Mouse (Mus musculus): Measurements from ENCODE around the gene Eml6.
"Not testable (repeated sequence)": the region's sequence is repeated elsewhere in the genome, so short reads cannot be mapped to it uniquely, and the experiment has no call there.

The Eml6 gene

DNA sequence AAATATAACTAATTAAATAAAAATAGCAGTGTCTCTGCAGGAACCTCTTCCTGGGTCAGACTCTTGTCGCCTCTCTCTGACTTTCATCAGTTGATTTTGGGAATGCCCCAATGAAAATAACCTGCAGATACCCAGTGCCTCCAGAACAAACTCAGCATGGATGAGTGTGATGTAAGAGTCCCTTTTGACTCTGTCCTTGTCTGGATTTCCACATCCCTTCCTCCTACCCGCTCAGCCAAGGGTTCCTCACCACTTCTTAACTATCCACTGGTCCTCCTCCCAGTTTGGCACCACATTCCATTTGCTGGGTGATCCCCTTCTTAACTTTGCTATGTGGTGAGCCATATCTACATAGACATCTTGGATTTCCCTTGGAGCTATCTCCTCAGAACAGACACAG is 235.0 kb downstream of the Eml6 start:
- no peak for ATAC-seq (ENCODE audit: low TSS enrichment)

DNA sequence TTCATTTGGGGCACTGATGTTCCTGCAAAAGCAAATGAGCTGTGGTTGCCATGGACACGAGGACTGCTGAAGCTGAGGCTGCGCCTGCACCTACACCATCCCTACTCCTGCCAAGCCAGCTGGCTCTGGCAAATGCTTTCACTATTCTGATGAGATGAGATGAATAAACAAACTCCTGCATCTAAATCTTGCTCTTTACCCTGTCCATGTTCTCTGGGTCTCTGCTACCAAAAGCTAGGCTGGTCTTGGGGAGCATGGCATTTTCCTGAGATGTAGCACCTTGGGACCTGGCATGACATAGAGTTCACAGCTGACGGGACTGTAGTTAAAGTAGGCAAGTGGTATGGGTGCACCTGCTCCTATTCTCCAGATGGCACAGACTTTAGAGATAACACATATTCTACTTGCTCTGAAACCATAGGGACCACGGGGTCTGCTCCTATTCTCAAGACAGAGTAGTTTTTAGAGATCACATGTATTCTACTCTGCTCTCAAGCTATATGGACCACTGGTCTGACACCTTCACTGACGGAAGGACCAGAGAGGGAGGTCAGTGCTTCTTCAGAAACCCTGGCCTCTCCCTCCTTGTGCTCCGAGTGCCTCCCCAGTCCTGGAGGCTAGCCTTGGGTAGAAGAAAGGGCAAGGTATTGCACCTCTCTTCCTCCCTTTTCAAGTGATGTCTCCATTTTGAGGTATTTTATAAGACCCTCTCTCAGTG is 236.8 kb downstream of the Eml6 start:
- ATAC-seq (ENCODE audit: low TSS enrichment), result peak; percentile 96

DNA sequence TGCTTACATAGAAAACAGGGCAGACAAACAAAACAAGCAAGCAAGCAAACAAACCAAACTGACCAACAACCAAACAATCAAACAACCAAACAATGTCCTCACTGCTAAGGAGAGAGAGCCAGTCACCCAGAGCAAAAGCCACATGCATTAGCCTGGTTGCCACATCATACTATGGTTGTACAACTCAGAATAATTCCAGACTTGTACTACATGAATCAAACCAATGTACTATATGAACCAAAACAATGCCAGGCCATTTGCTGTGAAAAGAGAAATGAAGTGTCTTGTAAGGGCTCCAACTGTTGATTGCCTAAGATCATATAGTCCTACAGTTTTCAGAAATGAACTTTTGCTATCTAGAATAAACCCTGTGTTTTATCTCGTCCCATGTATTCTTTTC is 237.3 kb downstream of the Eml6 start:
- ATAC-seq (ENCODE audit: low TSS enrichment), result peak; percentile 25

DNA sequence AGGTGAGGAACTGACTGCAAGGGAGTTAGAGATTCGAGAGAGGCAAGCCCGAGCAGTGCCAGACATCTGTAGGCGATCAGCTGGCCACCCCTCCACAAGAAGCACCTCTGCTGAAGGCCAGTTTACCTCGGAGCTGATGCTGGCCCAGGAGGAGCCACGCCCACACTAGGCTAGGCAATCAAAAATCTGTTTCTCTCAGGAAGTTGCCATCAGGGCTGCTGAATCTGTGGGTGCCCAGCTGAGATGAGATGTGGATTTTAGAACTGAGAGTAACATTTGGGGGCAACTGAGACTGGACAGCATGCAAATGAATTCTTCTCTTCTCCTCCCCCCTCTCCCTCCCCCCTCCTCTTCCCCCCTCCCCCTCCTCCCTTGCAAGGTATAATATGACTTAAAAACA is 238.4 kb downstream of the Eml6 start:
- ATAC-seq (ENCODE audit: low TSS enrichment), result peak; percentile 21

DNA sequence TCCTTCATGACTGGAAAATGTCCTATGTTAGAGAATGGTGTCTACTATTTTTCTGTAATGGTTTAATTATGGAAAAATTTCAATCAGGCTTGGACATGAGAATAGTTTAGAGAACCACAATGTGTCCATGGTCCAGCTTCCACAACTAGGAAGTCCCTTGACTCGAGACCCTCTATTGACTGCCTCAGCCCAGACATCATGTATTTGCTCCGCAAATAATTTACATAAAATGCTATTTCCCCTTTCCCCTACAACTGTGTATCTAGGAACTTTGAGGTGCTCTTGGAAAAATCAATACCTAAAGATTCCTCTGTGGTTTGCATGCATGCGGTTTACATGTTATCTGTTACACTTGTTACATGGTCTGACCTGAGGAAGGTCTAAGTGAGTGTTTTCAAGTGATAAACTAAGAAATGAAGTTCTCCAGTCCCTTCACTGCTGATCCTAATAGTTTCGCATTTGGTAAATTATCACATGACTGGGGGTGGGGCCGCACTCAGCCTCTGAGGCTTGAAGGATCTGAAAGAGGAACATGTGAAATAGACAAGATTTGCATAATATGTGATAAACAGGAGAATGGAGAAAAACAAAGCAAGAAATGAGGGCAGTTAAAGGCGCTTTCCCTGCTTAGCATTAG is 239.1 kb downstream of the Eml6 start:
- ATAC-seq (ENCODE audit: low TSS enrichment), result no peak

DNA sequence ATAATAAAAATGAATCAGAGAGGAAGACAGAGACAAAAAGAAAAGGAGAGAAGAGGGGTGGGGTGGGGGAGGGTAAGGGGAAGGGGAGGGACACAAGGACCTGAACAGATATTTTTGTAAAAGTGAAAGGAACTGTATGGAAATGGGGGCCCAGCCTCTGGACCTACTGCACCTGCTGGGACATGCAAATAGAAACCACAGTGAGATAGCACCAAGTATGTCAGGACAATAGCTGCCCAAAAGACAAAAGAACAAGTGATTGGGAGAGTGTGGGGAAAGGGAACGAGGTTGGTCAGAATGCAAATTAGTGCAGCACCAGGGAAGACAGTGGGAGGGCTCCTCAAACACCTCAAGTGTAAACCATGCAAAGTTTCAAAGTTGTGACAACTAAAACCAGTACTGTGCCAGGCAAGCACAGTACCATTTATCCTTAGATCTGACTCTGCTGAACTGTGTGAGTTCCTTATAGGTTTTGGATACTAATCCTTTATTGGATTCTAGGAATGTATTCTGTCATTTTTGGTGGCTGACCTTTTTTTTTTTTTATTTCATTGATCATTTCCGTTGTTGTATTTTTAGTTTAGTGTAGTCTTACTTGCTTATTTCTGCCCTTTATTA is 246.3 kb downstream of the Eml6 start:
- no peak for ATAC-seq (ENCODE audit: low TSS enrichment)

DNA sequence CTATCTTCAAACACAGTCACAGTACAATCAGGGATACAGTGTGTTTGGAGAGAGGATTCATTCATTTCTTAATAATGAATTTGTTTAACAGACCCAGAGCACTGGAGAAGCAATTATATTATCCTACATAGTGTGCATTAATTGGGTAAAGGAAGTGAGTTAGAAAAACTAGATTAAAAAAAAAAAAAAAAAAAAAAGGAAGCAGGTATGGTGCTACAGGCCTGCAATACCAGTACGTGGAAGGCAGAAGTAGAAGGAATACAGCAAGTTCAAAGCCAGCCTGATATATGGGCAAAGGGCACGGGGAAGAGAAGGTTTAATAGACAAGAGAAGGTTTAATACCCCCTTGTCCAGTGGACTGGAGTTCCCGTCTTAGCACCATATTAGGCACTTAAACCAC is 246.9 kb downstream of the Eml6 start:
- no peak for ATAC-seq (ENCODE audit: low TSS enrichment)

DNA sequence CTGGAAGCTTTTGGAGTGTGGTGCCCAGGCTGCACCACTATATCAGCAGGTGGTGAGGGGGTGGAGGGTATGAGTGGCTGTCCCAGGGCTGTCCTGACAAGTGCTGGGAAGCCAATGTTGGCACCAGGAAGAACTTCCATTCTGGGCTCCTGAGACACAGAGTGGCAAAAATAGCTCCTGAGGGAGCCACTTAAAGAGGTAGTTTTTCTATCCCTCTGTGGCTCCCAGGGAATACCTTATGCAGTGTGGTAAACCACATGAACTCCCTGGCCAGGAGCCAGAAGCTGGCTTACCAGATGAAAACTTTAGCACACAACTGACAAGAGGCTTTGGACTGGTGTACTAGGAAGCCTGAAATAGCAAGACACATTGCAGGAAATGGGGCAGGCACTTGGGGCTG is 247.9 kb downstream of the Eml6 start:
- ATAC-seq (ENCODE audit: low TSS enrichment), result peak; percentile 88

DNA sequence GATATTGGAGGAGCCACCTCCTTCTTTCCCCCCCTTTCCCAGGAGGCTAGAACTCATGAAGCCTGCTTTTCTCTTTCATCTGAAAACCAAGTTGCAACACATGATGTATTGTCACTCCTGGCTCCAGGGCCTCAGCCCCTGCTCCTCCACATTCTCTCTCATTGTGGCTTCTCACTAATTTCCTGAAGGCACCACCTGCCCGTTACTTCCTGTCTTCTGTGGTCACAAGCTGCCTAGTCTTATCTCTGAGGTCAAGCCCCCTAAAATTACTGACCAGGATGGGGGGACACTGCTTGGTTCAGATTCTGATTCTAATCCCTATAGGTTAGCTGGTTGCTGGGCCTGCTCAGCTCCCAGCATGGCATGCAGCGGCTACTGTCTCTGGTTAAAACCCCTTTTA is 251.1 kb downstream of the Eml6 start:
- no peak for ATAC-seq (ENCODE audit: low TSS enrichment)

DNA sequence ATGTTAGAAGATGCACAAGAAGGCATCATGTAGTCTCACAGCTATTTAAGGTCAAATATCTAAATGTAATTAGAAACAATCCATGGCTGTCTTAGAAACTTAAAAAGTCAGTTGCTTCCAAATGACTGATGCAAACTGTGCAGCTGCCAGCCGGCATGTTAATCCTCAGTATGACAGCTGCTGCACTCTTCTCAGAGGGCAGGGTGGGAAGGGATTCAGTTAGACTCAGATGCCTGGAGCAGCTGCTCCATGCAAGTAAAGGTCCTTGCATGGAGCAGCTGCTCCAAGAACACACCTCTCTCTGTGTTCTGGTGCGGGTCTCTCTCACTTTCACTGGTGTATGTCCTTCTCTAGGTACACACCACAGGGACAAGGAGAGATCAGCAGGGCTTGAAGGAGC is 251.5 kb downstream of the Eml6 start:
- peak; percentile 24 for ATAC-seq (ENCODE audit: low TSS enrichment)

DNA sequence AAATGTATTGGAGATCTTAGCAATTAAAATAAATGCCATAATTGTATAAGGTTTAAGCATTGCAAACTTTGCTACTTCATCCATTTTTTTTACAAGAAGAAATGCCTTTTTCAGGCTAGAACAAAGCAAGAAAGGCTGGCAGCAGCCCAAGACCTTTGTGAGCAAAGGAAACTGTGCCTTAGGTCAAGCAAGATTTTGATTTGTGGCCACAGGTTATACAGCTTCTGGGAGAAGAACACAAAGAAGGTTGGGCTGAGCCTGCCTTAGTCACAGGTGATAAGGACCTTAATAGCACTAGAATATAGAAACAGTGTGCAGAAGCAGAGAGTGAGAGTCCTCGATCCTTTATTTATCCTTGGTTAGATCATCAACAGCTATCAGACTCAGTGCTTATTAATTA is 253.6 kb downstream of the Eml6 start:
- ATAC-seq (ENCODE audit: low TSS enrichment), result no peak

DNA sequence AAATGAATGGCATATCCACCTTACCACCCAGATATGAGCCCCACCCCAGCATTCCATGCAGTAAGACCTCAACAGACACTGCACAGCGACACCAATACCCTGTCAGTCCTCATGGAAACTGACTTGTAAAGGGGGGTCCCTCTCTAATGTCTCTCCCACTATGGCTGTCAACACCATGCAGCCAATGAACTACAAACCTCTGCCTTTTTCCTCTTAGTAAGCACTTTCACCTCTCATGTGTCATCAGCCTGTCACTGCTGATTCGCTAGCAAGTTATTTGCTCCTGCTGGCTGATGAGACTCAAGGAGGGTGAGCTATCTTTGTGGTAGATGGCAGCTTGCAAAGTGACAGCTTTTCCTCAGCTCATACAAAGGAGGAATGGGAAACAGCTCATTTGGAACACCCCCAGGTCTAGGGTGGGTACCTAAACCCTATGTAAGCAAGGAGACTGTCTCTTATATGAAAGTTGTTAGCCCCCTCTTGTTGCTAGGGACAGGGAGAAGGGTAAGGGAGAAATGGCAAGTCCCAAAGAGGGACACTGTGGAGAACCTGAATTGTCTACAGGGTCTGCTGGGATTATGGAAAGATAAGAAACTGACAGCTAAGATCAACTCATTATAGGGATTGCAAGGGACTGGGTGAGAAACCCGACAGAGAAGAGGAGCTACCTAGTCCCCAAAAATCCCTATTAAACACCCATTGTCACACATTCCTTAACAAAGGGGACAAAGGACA is 255.0 kb downstream of the Eml6 start:
- no peak for ATAC-seq (ENCODE audit: low TSS enrichment)

DNA sequence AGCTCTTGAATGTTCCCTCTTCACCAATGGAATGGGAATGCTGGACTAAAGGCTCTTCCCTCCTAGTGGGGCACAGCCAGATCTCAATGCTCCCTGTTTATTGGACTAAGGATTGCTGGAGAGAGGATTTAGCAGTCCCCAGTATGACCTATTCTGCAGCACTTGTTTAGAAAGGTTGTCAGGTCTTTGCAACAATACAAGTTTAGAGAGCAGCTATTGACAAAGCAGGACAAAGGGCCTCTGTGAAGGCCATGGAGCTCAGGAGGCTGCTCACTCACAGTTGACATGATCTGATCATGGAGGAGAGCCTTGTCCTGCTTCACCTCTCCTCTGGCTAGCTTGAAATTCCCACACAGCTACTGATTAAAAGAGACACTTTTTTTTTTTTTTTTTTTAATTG is 257.3 kb downstream of the Eml6 start:
- no peak for ATAC-seq (ENCODE audit: low TSS enrichment)

DNA sequence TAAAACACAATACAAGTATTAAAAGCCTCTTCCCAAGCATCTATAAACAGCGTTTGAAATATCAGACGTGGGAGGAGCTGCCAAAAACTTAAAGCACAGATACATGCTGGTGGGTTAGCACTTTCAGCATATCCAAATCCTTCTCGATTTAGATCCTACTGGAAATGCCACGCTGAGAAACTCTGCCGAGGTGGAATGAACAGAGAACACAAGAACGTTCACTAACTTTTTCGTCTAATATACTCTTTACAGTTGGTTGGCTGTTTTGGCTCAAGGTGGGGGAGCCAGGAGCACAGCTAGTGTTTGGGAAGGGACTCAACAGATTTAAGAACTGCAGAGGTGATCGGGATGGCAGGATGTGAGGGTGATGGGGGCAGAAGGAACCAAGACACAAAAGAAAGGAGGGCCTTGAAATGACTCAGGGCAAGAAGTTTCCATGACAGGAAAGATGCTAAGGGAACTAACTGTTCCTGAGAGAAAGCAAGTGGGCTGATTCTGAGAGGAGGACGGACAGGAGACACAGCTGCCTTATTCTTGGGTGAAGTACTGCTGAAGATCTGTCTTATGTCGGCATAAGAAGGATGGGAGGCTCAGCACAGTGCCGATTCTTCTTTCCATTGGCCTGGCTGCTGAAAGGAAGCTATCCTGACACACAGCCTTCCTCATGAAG is 259.4 kb downstream of the Eml6 start:
- ATAC-seq (ENCODE audit: low TSS enrichment), result peak; percentile 78

DNA sequence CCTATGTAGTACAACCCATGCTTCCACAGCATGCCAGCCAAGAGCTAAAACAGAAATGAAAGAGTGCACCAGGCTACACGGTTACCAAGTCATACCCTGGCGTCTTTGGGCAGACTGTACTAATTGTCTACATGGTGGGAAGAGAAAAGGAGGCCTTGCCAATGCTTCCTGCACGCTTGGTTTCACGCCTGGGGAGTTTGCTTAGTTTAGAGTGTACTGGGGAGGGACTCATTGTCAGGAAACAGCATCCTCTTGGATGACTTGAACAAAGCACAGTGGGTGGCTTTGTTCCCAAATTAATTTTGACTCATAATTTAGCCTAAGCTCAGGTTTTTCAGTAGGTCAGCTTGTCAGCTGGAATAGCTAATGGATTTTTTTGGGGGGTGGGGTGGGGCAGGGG is 260.8 kb downstream of the Eml6 start:
- peak; percentile 12; the same call in 1 of the 2 replicates for ATAC-seq (ENCODE audit: low TSS enrichment)

DNA sequence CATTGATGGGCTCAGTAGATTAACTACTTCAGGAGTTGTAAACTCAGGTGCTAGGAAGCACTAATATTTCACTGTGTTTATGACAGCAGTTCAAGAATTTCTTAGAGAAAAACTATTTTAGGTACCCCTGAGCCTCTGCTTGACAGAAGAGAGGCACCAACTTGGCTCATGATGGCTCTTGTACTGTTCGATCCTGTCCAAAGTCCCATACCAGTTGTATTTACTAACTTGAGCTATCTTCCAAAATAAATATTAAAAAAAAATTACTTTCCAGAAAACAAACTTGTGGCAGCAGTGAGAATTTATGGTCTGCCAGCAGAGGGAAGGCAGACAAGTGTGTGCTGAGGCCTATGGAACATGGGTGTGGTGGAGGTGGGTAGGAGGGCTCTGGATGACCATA is 263.1 kb downstream of the Eml6 start:
- ATAC-seq (ENCODE audit: low TSS enrichment), result no peak

DNA sequence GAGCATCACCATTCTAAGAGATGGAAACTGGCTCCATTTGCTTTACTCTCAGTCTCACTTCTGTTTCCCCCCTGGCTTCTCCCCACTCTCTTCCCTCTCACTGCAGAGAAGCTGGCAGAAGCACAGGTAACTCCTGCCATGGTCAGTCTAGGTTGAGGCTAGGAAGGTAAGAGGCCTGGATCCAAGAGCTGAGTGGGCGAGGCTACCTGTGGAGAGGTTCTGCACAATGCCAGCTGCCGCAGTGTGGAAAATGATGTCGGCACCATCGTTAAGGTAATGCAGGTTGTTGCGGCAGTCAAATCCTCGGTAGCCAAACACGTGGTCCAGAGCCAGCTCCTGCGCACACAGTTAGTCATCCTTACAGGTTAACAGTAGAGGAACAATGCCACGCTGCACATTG is 264.4 kb downstream of the Eml6 start:
- ATAC-seq (ENCODE audit: low TSS enrichment), result no peak

DNA sequence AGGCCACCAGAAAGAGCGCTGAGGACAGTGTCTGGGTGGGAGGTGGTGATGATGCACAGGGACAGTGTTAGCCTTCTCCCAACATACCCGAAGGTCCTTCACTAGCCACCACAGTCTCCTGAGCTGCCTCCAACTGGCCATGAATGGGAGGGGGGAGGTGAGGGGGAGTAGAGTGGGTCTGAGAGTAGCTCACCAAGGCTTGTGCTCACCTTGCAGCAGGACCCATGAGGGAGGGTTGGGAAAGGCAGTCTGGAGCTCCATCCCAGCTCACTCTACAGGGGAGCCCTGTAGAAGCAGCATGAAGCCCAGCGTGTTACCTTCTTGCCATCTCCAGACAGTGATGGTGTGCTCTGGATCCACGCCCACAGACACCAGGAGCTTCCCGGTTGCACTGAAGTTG is 267.2 kb downstream of the Eml6 start:
- 0 out of 2 replicates have a peak, but pooled peaks have one; percentile 8 for ATAC-seq (ENCODE audit: low TSS enrichment)

DNA sequence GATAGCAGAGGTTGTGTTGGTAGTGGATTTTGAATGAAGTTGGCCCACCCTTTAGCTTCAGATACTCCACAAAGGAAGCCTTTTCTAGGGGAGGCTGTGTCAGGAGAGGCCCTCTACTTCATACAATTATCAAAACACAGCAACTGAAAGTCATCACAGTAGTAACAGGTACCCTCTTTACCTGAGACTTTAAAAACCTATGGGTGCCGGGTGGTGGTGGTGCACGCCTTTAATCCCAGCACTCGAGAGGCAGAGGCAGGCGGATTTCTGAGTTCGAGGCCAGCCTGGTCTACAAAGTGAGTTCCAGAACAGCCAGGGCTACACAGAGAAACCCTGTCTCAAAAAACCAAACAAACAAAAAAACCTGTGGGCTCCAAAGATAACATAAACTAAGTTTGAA is 269.8 kb downstream of the Eml6 start:
- ATAC-seq (ENCODE audit: low TSS enrichment), result not testable (repeated sequence)

DNA sequence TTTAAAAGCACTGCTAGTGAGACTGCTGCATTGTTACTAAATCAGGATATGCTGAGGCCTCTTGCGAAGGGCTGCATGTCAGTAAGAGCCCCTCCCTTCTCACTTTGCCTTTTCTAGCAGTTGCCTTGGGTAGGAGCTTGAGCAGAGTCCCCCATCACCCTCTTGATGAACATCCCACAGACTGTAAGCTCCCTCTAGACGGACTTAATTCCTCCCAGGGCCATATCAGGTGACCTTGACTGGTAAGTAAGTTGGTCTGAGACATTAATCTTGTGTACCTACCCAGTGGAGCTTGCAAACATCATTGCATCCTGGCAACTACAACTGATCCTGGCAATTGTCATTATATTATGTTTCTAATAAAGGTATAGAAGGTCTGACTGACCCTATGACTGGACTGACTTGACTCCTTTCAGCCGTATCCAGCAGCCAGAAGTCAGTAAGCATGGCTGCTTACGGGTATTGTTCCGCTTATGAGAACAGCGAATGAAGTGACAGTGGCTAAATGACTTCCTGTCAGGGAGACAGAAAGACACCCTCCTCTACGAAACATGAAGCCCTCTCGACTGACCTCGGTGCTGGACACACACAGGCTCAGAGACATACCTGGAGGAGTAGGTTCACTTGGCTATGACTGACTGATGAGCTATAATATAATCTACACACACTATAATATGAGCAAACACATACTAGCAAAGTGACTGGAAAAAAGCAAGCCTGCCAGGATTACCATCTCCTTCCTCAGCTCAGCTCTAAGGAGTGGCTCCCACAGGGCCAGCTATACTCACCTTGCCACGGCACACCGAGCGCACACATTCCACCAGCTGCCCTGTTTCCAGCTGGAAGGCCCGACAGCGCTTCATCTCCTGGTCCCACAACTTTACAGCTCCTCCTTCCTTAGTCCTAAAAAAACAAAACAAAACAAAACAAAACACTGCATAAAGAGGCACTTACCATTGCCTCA is 273.9 kb downstream of the Eml6 start:
- no peak for ATAC-seq (ENCODE audit: low TSS enrichment)

DNA sequence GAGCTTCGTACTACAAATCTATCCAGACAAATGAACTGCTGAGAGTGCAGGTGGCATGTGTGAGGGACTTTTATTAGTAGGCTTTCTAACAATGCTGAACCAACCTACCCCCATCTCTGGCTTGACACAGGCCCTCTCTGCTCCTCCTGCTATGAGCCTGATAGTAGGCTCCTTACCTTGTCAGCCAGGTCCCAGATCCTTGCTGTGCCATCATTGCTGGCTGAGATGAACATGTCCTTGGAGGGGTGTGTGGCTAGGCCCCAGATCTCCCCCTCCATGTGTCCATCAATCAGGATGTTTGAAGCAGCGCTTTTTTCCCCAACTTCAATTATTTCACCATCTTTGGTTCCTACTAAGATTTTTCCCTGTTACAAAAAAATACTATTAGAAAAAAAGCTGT is 274.8 kb downstream of the Eml6 start:
- ATAC-seq (ENCODE audit: low TSS enrichment), result no peak

All from frontal cortex, adult (tissue).